Mouse (Mus musculus): ENCODE measurements around the gene Ryr1. TPM values are rescaled to one million over a fixed set of nuclear protein-coding genes. Genes with fewer than 3 reads are reported as not detected.

The Ryr1 gene
- 0.22 and 113 TPM in 2 replicates for polyA plus RNA-seq (2012; rRNA removed; ENCODE audit: low replicate concordance)

DNA sequence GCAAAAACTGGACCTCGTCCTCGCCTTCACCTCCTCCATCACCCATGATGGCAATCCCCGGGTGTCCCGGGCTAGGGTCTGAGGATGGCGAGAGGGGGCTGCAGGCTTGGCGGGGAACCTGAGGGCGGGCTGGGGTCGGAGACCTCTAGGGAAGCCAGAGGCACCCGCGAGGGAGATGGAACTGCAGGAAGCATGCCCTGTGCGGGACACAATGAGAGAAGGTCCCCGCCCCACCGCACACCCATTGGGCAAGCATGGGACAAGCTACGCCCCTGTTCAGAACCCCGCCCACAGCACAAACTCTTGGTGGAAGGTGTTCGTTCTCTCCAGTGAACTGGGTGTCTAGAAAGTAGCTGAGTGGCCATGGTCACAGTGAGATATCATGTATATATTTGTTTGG is at the start of gene Ryr1:
Gene Ryr1, minus strand, starts transcription at position 210 of the 400 bp plus-strand sequence.

DNA sequence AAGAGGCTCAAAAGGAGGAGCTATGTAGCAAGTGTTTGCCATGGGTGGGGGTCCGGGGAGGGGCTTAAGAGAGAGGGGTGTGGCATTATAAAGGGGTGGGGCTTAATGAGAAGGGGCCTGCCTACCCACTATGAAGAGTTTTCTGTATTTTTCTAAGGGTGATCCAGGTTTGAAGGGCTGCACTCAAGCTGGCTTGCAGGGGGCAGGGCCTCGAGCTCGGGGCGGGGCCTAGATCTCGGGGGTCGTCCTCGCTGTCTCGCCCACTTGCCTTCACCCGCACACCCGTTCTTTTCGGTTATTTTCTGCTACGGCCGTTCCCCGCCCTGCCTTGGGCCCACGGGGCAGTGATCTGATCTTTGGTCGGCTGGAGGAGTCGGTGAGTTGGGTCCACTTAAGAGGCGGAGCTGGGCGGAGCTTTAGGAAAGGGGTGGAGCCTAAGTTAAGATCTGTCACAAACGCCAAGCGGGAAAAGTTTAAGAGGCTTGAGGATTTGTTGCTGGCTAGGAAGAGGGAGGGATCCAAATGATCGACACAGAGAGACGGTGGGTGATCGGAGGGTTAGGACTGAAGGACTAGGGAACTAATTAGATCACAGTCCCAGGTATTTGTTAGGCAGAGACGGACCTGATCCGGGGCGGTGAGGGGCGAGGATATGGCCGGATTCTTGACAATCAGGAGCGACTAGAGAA is 45.2 kb upstream of the Ryr1 start, which contains the start of the genes Ggn and Spred3:
Gene Ggn, plus strand, starts transcription at position 145 of the 689 bp plus-strand sequence.
Gene Spred3, minus strand, starts transcription at position 346 of the 689 bp plus-strand sequence.

DNA sequence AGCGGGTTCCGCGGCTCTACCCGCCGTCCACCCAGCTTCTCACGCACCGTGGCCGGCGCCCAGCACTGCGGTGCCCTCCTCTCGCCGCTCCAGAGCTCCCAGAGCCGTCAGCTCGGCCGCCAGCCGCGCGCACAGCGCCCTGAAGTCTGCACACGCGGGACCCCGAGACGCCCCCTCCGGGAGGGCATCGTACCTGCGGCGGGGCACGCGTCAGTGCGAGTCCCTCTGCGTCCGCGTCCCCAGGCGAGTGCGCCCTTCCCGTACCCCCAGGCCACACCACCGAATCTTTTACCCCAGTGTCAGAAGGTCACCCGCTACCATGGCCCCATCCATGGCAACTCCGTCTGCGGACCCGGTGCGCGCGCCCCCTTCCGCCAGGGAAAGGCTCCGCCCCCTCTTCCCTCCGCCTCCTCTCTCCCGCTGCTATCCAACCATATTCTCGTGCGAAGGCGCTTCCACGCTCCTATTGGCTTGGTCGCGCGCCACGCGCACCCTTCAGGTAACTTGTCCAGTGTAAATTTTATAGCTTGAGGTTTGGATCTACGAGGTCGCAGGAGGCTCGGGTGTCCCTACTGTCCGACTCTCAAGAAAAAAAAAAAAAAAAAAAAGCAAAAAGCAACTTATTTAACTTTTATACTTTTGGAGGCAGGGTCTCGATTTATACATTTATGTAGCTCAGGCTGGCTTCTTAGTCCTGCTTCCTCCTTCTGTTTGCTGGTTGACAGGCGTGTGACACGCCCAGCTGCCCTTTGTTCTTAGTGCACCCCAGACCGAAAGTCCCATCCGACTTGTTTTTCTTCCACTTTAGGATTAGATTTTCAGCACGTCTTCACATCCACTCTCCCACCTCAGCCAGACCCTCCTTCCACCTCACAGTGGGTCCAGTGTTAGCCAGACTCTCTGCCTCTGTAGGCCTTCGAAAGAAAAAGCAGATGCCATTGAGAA is 31.1 kb upstream of the Ryr1 start, which contains the start of gene Fam98c:
Gene Fam98c, minus strand, starts transcription at position 397 of the 945 bp plus-strand sequence.

DNA sequence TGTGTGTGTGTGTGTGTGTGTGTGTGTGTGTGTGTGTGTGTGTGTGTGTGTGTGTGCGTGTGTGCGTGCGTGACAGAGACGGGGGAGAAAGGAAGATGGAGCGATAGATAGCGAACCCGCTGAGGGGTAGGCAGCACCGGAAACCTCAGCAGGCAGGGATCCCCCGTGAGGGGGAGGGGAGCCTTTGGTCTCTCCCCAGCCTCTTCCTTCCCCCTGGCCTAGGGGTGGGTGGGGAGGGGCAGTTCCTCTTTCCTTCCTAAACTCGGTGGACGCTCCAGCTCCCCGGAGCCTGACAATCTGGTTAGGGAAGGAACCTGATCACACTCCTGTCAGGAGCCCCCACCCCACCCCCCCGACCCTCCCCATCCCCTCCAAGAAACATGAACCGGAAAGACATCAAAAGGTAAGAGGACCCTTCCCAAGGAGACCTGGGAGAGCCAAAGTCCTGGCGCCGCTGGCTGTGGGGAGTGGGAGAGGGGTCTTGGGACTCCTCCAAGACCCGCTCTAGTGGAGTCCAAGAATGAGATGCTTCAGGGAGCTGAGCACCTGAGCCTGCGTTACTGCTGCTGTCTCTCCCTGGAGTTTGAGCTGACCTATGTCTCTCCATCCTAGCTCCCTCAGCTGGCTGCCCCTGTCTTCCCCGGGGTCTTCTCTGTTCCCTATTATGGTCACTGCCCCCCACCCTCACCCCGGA is 9.9 kb upstream of the Ryr1 start, which contains the start of gene Rasgrp4:
Gene Rasgrp4, plus strand, starts transcription at position 159 of the 694 bp plus-strand sequence.

DNA sequence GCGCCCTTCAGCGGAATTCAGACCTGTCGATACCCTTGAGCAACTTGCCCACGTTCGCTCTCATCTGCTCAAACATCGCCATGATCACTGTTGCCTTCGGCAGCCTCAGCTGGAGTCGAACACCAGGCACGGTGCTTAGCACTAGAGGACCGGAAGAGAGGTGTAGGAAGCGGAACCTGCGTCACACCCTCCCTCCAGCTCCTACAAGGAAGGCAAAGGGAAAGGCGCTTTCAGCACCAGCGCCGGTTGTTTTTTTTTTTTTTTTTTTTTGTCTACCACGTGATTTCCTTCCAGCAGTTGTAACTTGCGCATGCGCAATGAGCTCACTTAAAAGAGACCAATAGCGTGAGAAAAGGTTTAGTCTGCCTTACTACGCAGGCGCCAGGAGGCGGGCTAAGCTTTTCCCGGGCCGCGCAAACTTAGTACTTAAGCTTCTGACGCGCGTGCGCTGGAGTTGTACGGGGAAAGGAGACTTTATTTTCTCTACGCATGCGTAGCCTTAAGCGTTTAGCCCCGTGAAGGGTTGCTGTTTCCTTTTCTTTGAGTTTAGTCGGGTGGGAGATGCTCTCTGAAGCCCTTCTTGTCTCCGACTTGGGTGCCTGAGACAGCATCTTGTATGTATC is 143.2 kb downstream of the Ryr1 start, which contains the start of the genes Eif3k and Map4k1:
Gene Eif3k, minus strand, starts transcription at position 214 of the 623 bp plus-strand sequence.
Gene Map4k1, plus strand, starts transcription at position 400 of the 623 bp plus-strand sequence.

DNA sequence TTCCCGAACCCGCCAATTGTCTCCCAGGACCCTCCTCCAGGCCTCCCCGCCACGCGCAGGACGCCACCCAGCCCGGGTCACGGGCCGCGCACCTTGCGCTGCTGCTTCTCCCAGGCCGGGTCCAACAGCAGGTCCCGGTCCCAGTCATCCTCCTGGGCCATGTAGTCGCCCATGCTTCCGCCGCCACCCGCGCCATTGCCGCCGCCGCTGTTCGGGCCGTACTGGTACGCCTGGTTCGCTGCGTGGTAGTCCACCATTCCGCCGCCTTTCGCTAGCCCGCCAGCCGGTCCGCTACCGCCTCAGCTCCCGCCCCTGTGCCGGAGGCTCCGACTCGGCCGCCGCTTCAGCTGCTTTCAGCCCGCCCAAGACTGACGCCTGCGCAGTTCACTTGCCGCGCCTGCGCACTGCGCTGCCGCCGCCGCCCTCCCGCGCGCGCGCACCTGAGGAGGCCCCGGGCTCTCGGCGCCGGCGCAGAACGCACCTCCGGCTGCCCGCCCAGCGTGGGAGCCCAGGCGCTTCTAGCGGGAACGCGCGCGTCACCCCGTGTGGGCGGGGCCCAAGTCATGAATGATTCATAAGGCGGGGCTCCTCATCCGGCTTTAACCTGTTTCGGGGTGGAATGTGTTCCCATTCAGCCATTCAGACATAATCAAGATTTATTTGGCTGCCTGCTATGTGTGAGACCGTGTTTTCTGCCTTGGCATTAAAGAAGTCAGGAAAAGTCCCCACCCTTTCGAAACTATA is 162.9 kb downstream of the Ryr1 start, which contains the start of gene Actn4:
Gene Actn4, minus strand, starts transcription at position 414 of the 744 bp plus-strand sequence.

Other genes with a start within 250 kb of the Ryr1 start
- 0.96 and 1.6 TPM in 2 replicates for gene Capn12, start 243.8 kb downstream of the Ryr1 start, polyA plus RNA-seq (2012; rRNA removed; ENCODE audit: low replicate concordance)
- 254 and 325 TPM in 2 replicates for gene Actn4, start 162.8 kb downstream of the Ryr1 start, polyA plus RNA-seq (2012; rRNA removed; ENCODE audit: low replicate concordance)
- gene Eif3k, start 143.3 kb downstream of the Ryr1 start, polyA plus RNA-seq (2012; rRNA removed; ENCODE audit: low replicate concordance), result 210 and 305 TPM in 2 replicates
- gene Map4k1, start 143.1 kb downstream of the Ryr1 start, polyA plus RNA-seq (2012; rRNA removed; ENCODE audit: low replicate concordance), result 39.4 and 98.8 TPM in 2 replicates
- gene Rasgrp4, start 9.7 kb upstream of the Ryr1 start, polyA plus RNA-seq (2012; rRNA removed; ENCODE audit: low replicate concordance), result 25.0 and 28.6 TPM in 2 replicates
- 36.1 and 55.5 TPM in 2 replicates for gene Fam98c, start 31.1 kb upstream of the Ryr1 start, polyA plus RNA-seq (2012; rRNA removed; ENCODE audit: low replicate concordance)
- 0.88 and 3.1 TPM in 2 replicates for gene Ggn, start 45.0 kb upstream of the Ryr1 start, polyA plus RNA-seq (2012; rRNA removed; ENCODE audit: low replicate concordance)
- gene Spred3, start 45.2 kb upstream of the Ryr1 start, polyA plus RNA-seq (2012; rRNA removed; ENCODE audit: low replicate concordance), result 9.3 and 9.6 TPM in 2 replicates
- gene Psmd8, start 55.5 kb upstream of the Ryr1 start, polyA plus RNA-seq (2012; rRNA removed; ENCODE audit: low replicate concordance), result 153 and 255 TPM in 2 replicates
- gene Catsperg1, start 88.9 kb upstream of the Ryr1 start, polyA plus RNA-seq (2012; rRNA removed; ENCODE audit: low replicate concordance), result 2.6 and 6.7 TPM in 2 replicates
- 29.8 and 38.0 TPM in 2 replicates for gene Kcnk6, start 107.3 kb upstream of the Ryr1 start, polyA plus RNA-seq (2012; rRNA removed; ENCODE audit: low replicate concordance)
- 139 and 195 TPM in 2 replicates for gene Yif1b, start 113.2 kb upstream of the Ryr1 start, polyA plus RNA-seq (2012; rRNA removed; ENCODE audit: low replicate concordance)
- 3.4 and 6.3 TPM in 2 replicates for gene 2200002D01Rik, start 123.3 kb upstream of the Ryr1 start, polyA plus RNA-seq (2012; rRNA removed; ENCODE audit: low replicate concordance)
- gene Spint2, start 156.7 kb upstream of the Ryr1 start, polyA plus RNA-seq (2012; rRNA removed; ENCODE audit: low replicate concordance), result 117 and 211 TPM in 2 replicates
- 9.2 and 13.8 TPM in 2 replicates for gene Ppp1r14a, start 164.1 kb upstream of the Ryr1 start, polyA plus RNA-seq (2012; rRNA removed; ENCODE audit: low replicate concordance)
- 0.29 TPM in 2 replicates for gene Dpf1, start 178.8 kb upstream of the Ryr1 start, polyA plus RNA-seq (2012; rRNA removed; ENCODE audit: low replicate concordance)

All from mammary gland, adult 2 months (tissue).